Mouse (Mus musculus) testis, adult 2 months (tissue): ENCODE data around the gene Dgka. TPM values are rescaled to one million over a fixed set of nuclear protein-coding genes. Genes with fewer than 3 reads are reported as not detected.
"Not testable (repeated sequence)": the region's sequence is repeated elsewhere in the genome, so short reads cannot be mapped to it uniquely, and the experiment has no call there.

Experiments
- H3K27ac ChIP-seq: fragments of 200-500 bp; 2 replicates; pipeline ENCODE4 v1.5.1; 2012; ENCODE audit warnings: low read depth, low read length; ENCODE audit not compliant: control insufficient read depth, insufficient read depth
- H3K27me3 ChIP-seq: fragments of 200-500 bp; 2 replicates; pipeline ENCODE4 v1.6.1; 2012; ENCODE audit warnings: mild to moderate bottlenecking, low read length, moderate library complexity; ENCODE audit not compliant: control insufficient read depth, insufficient read depth
- H3K36me3 ChIP-seq: fragments of 200-500 bp; 2 replicates; pipeline ENCODE4 v1.6.1; 2012; ENCODE audit warnings: mild to moderate bottlenecking, low read length; ENCODE audit not compliant: control insufficient read depth, insufficient read depth
- H3K4me1 ChIP-seq: fragments of 200-500 bp; 2 replicates; pipeline ENCODE4 v1.6.1; 2012; ENCODE audit warnings: low read length; ENCODE audit not compliant: control insufficient read depth, insufficient read depth
- H3K4me3 ChIP-seq: fragments of 200-500 bp; 2 replicates; pipeline ENCODE4 v1.5.1; 2012; ENCODE audit warnings: low read depth, mild to moderate bottlenecking, low read length, moderate library complexity, mixed read lengths; ENCODE audit not compliant: control insufficient read depth
- CTCF ChIP-seq: fragments of 200-500 bp; IDR thresholded peaks from 2 replicates; pipeline ENCODE4 v1.5.1; 2012; ENCODE audit warnings: low read depth, mild to moderate bottlenecking, inconsistent platforms, low read length, moderate library complexity; ENCODE audit not compliant: control insufficient read depth, insufficient read depth, insufficient replicate concordance
- POLR2A ChIP-seq: fragments of 200-500 bp; IDR thresholded peaks from 2 replicates; pipeline ENCODE4 v1.6.1; 2012; ENCODE audit warnings: low read depth, mild to moderate bottlenecking, inconsistent platforms, low read length, moderate library complexity; ENCODE audit not compliant: control insufficient read depth
- polyA plus RNA-seq: library from polyadenylated mRNA; depleted of rRNA; stranded (reverse); fragments of >200 nt; gene quantifications from 2 replicates; pipeline ENCODE4 v1.2.3, GENCODE M21; 2012

Gene Dgka
- polyA plus RNA-seq, 1 experiment: 124 TPM

- Histone ChIP-seq H3K4me1 (peaks cover 9% of the 10 kb centered on the region), H3K27me3 (no peaks in the 10 kb centered on the region), H3K4me3 (peak overlapping the region; percentile 57), H3K27ac (no peak overlapping the region), H3K36me3 (peaks cover 3% of the 10 kb centered on the region; the same call in 1 of the 2 replicates)
- TF ChIP-seq POLR2A (no peak; the same call in 1 of the 2 replicates), CTCF (no peak)
Measured at GRCm38 (mm10) chr10:128737435-128737834, 7.2 kb downstream of the Dgka start.

- Histone ChIP-seq H3K4me3 (no peak overlapping the region), H3K27me3 (no peaks in the 10 kb centered on the region), H3K27ac (no peak overlapping the region), H3K4me1 (peaks cover 3% of the 10 kb centered on the region; the same call in 1 of the 2 replicates), H3K36me3 (peaks cover 4% of the 10 kb centered on the region; the same call in 1 of the 2 replicates)
- TF ChIP-seq POLR2A (no peak), CTCF (no peak)
Measured at GRCm38 (mm10) chr10:128731992-128732391, 12.7 kb downstream of the Dgka start.

GRCm38 (mm10) chr10:128731002-128731433, 13.6 kb downstream of the Dgka start:
- Histone ChIP-seq H3K27me3 (no peaks in the 10 kb centered on the region), H3K4me3 (no peak overlapping the region), H3K4me1 (no peaks in the 10 kb centered on the region), H3K27ac (no peak overlapping the region), H3K36me3 (peaks cover 4% of the 10 kb centered on the region; the same call in 1 of the 2 replicates)
- TF ChIP-seq CTCF (peak; percentile 69; the same call in 1 of the 2 replicates), POLR2A (no peak)

DNA sequence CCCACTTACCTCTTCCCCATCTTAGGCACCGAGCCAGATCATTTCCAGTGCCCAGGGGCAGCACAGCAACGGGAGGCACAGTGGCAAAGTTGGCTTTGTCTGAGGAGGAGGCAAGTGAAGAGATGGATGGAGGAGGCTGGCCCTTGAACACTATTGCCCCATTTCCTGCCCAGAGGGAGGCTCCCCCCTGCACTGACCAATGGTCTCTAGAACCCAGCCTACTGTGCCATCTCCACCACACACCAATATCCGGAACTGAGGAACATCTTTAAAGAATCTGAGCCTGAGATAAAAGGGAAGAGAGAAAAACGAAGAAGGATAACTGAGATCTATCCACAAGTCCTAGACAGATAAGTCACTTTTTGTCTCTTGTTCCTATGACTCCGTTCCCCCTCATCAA, 16.6 kb downstream of the Dgka start:
- no peaks in the 10 kb centered on the region for H3K27me3 ChIP-seq
- 0 out of 2 replicates have a peak, but pooled peaks cover 1% of the 10 kb centered on the region for H3K36me3 ChIP-seq
- no peaks in the 10 kb centered on the region for H3K4me1 ChIP-seq
- TF ChIP-seq POLR2A (no peak), CTCF (no peak)
- no peak overlapping the region for H3K27ac ChIP-seq
- no peak overlapping the region for H3K4me3 ChIP-seq

- not testable (repeated sequence) for H3K4me3 ChIP-seq
Measured at GRCm38 (mm10) chr10:128725466-128725865, 19.2 kb downstream of the Dgka start.

GRCm38 (mm10) chr10:128715559-128716537, 28.8 kb downstream of the Dgka start:
- H3K4me3 ChIP-seq: no peak overlapping the region
- H3K4me1 ChIP-seq: no peaks in the 10 kb centered on the region; the same call in 1 of the 2 replicates
- no peaks in the 10 kb centered on the region for H3K27me3 ChIP-seq
- TF ChIP-seq CTCF: no peak
- TF ChIP-seq POLR2A: no peak
- no peaks in the 10 kb centered on the region for H3K36me3 ChIP-seq
- H3K27ac ChIP-seq: no peak overlapping the region

More at GRCm38 (mm10) chr10:128725466-128725865, 19.2 kb downstream of the Dgka start:
- not testable (repeated sequence) for H3K36me3 ChIP-seq, H3K27ac ChIP-seq, H3K27me3 ChIP-seq, H3K4me1 ChIP-seq

- H3K4me1 ChIP-seq, H3K27ac ChIP-seq, H3K4me3 ChIP-seq, H3K36me3 ChIP-seq, H3K27me3 ChIP-seq: not testable (repeated sequence)
Measured at GRCm38 (mm10) chr10:128711318-128711717, 33.3 kb downstream of the Dgka start.
